Mouse (Mus musculus) liver (tissue): Measurements from ENCODE around the gene Vmn1r86.
"Not testable (repeated sequence)": the region's sequence is repeated elsewhere in the genome, so short reads cannot be mapped to it uniquely, and the experiment has no call there.

Experiments used
- DNase-seq: peaks from one replicate; pipeline ENCODE4 v3.0.0-alpha.2; 2020; ENCODE audit warnings: mixed read lengths

The Vmn1r86 gene

GRCm38 (mm10) chr7:13119817-13120216 lies at the start of gene Vmn1r86:
Gene Vmn1r86, minus strand, starts transcription at chr7:13119917.
- no peak for DNase-seq

GRCm38 (mm10) chr7:13159268-13159667 lies 39.6 kb upstream of the Vmn1r86 start, which contains the start of gene Vmn1r88:
Gene Vmn1r88, plus strand, starts transcription at chr7:13159568.
- no peak for DNase-seq

GRCm38 (mm10) chr7:13140057-13140456 lies 20.3 kb upstream of the Vmn1r86 start, which contains the start of gene Vmn1r87:
Gene Vmn1r87, minus strand, starts transcription at chr7:13140157.
- no peak for DNase-seq

GRCm38 (mm10) chr7:13137340-13137739 lies 17.6 kb upstream of the Vmn1r86 start:
- DNase-seq = no peak

- no peak for DNase-seq
Measured at GRCm38 (mm10) chr7:13131856-13132255, 12.1 kb upstream of the Vmn1r86 start.

GRCm38 (mm10) chr7:13123554-13124153 lies 3.9 kb upstream of the Vmn1r86 start:
- DNase-seq = not testable (repeated sequence)

- DNase-seq = no peak
Measured at GRCm38 (mm10) chr7:13095073-13095472, 24.6 kb downstream of the Vmn1r86 start, which contains the start of gene Vmn1r85. Gene Vmn1r85, minus strand, starts transcription at chr7:13095173.

GRCm38 (mm10) chr7:13072293-13072692 lies 47.4 kb downstream of the Vmn1r86 start:
- no peak for DNase-seq

- DNase-seq = peak; percentile 26
Measured at GRCm38 (mm10) chr7:13063399-13063798, 56.3 kb downstream of the Vmn1r86 start.

GRCm38 (mm10) chr7:13059536-13059935 lies 60.2 kb downstream of the Vmn1r86 start:
- no peak for DNase-seq

GRCm38 (mm10) chr7:13056913-13057700 lies 62.6 kb downstream of the Vmn1r86 start:
- no peak for DNase-seq

- peak; percentile 88 for DNase-seq
Measured at GRCm38 (mm10) chr7:13054287-13055010, 65.3 kb downstream of the Vmn1r86 start, which contains the start of gene Mzf1. Gene Mzf1, minus strand, starts transcription at chr7:13054764.

GRCm38 (mm10) chr7:13053961-13054286 lies 65.8 kb downstream of the Vmn1r86 start:
- no peak for DNase-seq

- no peak for DNase-seq
Measured at GRCm38 (mm10) chr7:13053501-13053900, 66.2 kb downstream of the Vmn1r86 start.

- DNase-seq = no peak
Measured at GRCm38 (mm10) chr7:13053001-13053400, 66.7 kb downstream of the Vmn1r86 start.
